Mouse (Mus musculus) gastrocnemius, postnatal 36 days (tissue): ENCODE measurements at regions not wholly inside any gene's neighbourhood (a gene's known extent, or its start where the extent isn't known, plus 50 kb on each side); places are given as distances from the start of the nearest gene placed in this dataset.

ENCODE experiments used
- DNase-seq, 2 experiments: peaks; one replicate each; pipeline ENCODE4 v3.0.0; 2022
- intact Hi-C: fragments of 180-260 bp; cut with DNase I; formaldehyde crosslinking; loops from one replicate; pipeline ENCODE4 v1.15.1; 2025

DNA sequence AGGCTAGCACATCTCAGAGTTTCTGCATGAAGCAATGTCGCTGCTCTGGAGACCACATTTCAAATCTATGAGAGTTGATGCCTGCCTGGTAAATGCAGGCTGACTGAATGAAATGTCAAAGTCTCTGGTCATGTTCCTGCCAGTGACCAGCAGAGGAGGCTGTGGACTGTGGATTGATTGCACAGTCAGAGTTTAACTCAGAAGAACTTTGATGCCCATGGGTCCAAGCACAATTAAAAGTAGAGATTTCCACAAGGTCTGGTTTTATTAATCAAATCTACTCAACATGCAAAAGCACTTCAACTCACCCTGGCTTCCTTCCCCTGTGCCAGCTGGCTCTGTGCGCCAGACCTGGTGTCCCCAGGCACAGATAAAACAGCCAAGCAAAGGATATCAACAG lies 81.3 kb downstream of the Hsd17b3 start:
- no peak for DNase-seq
- intact Hi-C loops: no loop called here

- intact Hi-C loops: no loop called here
- no peak for DNase-seq
Observed at GRCm38 (mm10) chr13:64002945-64003459, 86.0 kb downstream of the Hsd17b3 start.

DNA sequence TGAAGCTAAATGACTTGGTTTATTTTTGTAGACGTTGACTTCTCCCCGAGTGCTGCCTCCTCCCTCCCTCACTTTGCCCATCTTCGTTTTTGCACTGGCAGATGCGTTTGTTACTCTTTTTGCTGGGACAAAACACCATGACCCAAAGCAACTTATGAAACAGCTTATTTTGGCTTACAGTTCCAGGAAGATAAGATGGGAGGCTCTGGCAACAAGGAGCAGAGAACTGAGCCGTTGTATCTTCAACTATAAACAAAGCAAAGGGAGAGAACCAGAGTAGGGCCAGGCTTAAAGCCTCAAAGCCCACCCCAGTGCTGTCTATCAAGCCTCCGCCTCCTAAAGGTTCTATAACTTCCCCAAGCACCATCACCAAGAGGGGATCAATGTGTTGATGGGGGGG lies 88.7 kb downstream of the Hsd17b3 start:
- intact Hi-C loops: no loop called here
- DNase-seq: no peak

DNA sequence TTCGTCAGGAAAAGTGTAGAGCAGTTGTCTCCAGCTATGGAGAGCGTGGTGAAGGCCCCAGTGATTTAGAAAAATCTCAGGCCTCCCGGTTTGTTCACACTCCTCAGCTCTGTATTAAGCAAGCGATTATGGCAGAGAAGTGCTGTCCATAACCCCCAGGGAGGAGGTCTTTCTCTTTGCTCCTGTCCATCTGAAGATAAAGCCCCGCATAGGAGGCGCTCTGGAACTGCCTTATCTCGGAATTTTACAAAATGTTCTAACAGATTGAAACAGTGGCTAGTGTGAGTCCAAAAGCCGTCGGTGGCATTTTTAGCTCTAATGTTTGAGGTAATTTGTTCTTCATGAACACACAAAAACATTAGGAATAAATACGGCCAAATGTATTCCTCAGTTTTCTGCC lies 90.4 kb downstream of the Hsd17b3 start:
- no peak for DNase-seq
- intact Hi-C loops: no loop called here

GRCm38 (mm10) chr13:63993857-63994477 lies 95.1 kb downstream of the Hsd17b3 start:
- peak in 1 of 2 experiments; percentile 1 for DNase-seq
- intact Hi-C loops: no loop called here

DNA sequence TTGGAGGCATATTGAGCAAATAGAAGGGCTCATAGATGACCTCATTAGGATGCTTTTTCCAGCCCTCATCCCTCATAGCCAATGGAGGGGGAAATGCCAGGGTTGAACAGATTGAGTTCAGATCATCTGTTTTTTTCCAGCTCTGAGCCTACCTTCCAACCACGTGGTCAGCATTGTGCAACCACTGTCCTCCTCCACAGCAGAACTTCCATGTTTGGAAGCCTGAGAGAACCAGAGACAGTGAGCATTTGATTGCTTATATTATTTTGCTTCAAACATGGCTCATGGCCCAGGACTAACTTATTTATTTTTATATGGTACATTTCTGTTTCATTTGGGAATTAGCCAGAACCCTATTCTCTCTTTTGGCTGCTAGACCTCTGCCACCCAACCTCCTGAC lies 96.0 kb downstream of the Hsd17b3 start:
- DNase-seq: no peak
- intact Hi-C loops: no loop called here

DNA sequence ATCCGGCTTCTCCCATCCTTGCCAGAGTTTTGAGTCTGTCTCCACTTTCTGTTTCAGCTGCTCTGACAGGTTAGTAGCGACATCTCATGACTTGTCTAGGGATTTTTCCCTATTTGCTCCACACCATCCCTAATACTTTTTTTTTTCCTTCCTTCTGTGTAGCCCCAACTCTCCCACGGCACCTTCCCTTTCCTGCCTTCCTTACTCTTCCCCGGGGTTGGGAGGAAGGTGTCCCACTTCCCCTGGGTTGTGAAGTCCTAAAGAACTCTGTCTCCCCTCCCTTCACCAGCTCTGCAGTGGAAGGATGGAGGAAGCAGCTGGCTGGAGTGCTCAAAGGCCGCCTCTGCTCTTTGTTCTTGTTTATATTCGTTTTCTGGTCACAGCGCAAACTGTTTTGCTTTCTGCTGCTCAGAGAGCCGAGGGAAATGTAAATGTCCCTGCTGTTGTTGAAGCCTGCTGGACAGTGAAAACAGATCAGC lies 98.5 kb downstream of the Hsd17b3 start:
- intact Hi-C loops: no loop called here
- DNase-seq: no peak

DNA sequence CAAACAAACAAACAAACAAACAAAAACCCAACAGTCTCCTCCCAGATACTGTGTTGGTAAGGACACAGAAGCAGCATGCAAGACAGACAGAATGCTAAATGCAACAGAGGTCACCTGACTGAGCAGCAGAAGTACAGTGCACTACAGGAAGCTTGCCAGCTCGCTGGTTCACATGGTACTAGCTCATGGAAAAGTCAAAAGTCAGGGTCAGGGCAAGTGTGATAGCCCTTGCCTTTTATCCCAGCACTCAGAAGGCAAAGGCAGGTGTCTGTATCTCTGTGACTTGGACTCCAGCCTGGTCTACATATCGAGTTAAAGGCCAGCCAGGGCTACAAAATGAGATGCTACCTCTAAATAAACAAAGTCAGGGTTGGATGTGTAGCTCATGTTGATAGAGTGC lies 99.3 kb downstream of the Hsd17b3 start:
- intact Hi-C loops: no loop called here
- no peak for DNase-seq

GRCm38 (mm10) chr13:63988263-63988662 lies 100.8 kb downstream of the Hsd17b3 start:
- DNase-seq: no peak
- intact Hi-C loops: no loop called here

GRCm38 (mm10) chr13:63986681-63987080 lies 102.3 kb downstream of the Hsd17b3 start:
- intact Hi-C loops: no loop called here
- peak in 1 of 2 experiments; percentile 26 for DNase-seq

GRCm38 (mm10) chr13:63985590-63985989 lies 103.4 kb downstream of the Hsd17b3 start:
- no peak for DNase-seq
- intact Hi-C loops: no loop called here

DNA sequence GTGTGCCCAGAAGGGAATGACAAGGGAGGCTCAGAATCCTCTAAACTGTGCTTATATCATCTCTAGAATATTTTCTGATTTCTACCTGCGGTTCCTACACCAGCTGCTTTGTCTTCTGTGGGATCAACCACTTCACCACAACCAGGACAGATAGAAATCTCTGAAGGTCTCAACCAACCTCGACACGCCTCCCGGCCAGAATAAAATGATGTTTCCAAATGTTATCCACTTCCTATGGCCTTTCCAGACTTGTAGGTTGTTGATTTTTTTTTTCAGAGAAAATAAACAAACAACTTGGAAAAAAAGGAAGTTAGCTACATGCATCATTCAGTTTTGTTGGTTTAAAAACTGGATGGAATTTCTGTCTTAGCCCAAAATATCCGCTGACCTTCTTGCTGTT lies 103.9 kb downstream of the Hsd17b3 start:
- no peak for DNase-seq
- intact Hi-C loops: no loop called here

DNA sequence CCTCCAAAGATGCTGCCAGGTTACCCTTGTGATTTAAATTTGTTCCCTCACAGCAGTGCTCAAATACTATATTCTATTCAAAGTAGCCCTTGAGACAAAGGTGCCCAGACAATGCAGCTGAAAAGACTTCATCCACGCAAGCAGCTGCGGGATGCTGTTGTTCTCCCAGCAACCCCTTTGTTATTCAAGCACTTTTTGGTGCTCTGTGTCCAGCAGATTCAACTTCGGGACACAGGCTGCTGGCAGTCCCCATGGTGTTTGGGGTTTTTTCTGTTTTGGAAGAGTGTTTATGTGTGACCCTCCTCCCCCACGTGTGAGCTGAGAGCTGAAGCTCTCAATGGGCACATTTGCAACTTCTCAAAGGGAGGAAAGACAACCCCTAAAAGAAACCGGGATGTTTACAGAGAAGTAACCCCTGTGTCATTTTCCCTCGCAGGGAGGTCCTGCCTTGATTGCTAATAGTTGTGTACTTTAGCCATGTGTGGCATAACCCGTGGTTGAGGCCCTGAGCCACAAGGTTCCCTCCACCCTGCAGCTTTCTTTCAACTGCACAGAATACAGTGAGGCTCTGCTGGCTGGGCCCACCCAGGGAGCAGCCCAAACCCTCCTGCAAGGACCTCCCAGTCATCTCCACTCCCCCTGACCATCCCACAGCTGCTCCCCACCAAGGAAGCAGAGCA lies 108.9 kb downstream of the Hsd17b3 start:
- intact Hi-C loops: no loop called here
- DNase-seq: no peak

DNA sequence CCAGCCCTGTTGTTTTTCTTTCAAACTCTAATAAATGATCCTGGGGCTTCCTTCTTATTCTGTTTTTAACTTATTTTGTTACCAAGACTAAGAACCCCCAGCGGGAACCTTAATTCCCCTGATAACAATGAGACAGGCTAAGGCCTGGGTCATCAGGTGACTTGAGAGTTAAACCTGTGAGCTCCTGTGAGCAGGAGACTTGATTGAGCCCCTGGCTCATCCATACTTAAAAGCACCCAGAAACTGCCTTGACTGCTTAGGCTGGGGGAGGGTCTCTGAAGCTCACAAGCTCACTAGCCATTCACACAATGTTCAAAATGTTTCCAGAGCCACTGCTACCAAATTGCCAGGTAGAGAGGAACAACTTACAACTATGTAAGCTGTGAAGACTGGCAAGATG lies 109.4 kb downstream of the Hsd17b3 start:
- no peak for DNase-seq
- intact Hi-C loops: no loop called here

DNA sequence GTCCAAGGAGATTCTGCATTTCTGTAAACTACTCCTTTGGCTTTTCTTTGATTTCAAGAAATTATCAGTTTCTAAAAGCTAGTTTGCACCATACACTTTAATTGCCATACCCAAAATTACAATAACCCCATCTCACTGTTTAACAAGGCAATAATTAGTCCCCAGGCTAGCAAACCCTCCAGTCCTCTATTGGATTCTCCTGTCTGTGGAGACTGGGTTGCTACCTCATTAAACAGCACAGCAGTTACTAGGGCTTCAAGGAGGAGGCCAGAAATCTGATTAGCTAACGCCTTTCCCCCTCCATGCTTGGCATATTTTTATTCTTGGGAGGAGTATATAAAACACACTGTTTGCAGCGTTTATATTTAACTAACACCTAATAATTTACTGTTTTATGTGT lies 119.1 kb downstream of the Hsd17b3 start:
- DNase-seq: no peak
- intact Hi-C loops: no loop called here

DNA sequence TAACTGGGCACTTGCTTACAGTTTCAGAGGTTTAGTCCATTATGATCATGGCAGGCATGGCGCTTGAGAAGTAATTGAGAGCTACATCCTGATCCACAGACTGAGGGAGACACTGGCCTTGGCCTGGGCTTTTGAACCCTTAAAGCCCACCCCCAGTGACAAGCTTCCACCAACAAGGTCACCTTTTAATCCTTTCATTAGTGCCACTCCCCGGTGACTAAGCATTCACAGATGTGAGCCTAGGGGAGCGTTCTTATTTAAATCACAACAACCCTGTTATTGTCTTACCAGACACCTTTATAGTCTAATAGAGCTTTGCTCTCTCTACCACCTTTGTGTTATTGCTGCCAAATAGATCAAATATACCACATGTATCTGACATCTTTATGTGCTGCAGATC lies 120.4 kb downstream of the Hsd17b3 start:
- DNase-seq: no peak
- intact Hi-C loops: no loop called here

GRCm38 (mm10) chr13:63957098-63957497 lies 131.9 kb downstream of the Hsd17b3 start:
- intact Hi-C loops: no loop called here

GRCm38 (mm10) chr13:63954305-63954704 lies 134.7 kb downstream of the Hsd17b3 start:
- DNase-seq: no peak
- intact Hi-C loops: no loop called here

More at GRCm38 (mm10) chr13:63957098-63957497, 131.9 kb downstream of the Hsd17b3 start:
- no peak for DNase-seq

- intact Hi-C loops: no loop called here
- no peak for DNase-seq
Observed at GRCm38 (mm10) chr13:63951922-63952734, 136.9 kb downstream of the Hsd17b3 start.

DNA sequence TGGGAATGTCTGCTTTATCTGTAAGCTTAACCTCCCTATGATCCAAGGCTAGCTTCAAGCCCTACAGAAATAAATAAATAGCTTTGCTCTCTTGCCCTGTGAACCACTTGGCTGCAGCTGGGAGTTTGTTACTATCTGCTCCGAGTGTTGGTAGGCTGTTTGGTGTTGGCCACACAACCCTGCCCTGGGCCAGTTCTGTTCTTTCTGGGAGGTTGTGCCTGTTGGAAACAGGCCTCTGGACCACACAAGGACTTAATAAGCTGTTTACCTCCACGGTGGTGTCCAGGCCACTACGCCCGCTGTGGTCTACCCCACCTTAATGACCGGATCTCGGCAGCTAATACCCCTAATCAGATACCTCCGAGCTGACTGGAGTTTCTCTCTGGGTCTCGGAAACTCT lies 136.1 kb downstream of the Ercc6l2 start:
- intact Hi-C loops: no loop called here
- DNase-seq: no peak
